Mouse (Mus musculus): ENCODE measurements around the gene Cux2.

DNA sequence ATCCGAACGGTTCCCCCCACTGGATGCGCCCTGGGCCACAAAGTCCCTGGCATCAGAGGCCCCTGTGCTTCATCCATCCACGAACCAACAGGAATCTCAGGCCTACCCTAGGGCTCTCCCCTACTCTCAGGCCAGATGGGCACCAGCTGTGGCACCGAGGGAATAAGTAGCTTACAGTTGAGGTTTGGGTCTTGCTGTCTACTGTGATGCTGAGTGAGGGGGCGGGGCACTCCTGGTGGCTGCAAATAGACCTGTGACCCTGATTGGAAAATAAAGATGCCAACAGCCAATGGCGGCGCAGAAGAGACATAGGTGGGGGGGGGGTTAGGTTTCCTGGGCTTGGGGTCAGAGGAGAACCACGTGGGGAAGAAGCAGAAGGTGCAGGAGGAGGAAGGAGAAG lies 38.6 kb downstream of the Cux2 start:
- TF ChIP-seq NELFE (IDR thresholded peaks at IDR 0.05; ENCODE audit: low read depth, low read length) (no peak), GABPA (IDR thresholded peaks at IDR 0.05; ENCODE audit: insufficient replicate concordance, low read depth, low read length) (no peak), MAX (IDR thresholded peaks at IDR 0.05; ENCODE audit: low read length) (no peak), POLR2A (IDR thresholded peaks at IDR 0.05; ENCODE audit: low read depth, low read length) (no peak), ZC3H11A (IDR thresholded peaks at IDR 0.05; ENCODE audit: low read depth, low read length) (no peak), EP300 (IDR thresholded peaks at IDR 0.05; ENCODE audit: low read length) (no peak), ZKSCAN1 (IDR thresholded peaks at IDR 0.05; ENCODE audit: borderline replicate concordance, low read depth, low read length) (no peak), ELF1 (IDR thresholded peaks at IDR 0.05; ENCODE audit: low read depth, low read length) (no peak)
